Mouse (Mus musculus) small intestine, adult 2 months (tissue): ENCODE results near the gene H2-DMa.

ENCODE experiments used
- CTCF ChIP-seq: fragments of 200-500 bp; IDR thresholded peaks from 2 replicates; pipeline ENCODE4 v1.5.1; 2012; ENCODE audit warnings: low read depth, mild to moderate bottlenecking, control low read depth, inconsistent platforms, low read length, moderate library complexity, mixed read lengths; ENCODE audit not compliant: insufficient replicate concordance, insufficient read length; ENCODE audit errors: extremely low read depth
- POLR2A ChIP-seq: fragments of 200-500 bp; IDR thresholded peaks from 2 replicates; pipeline ENCODE4 v1.6.1; 2012; ENCODE audit warnings: low read depth, mild to moderate bottlenecking, control low read depth, inconsistent platforms, low read length, moderate library complexity

DNA sequence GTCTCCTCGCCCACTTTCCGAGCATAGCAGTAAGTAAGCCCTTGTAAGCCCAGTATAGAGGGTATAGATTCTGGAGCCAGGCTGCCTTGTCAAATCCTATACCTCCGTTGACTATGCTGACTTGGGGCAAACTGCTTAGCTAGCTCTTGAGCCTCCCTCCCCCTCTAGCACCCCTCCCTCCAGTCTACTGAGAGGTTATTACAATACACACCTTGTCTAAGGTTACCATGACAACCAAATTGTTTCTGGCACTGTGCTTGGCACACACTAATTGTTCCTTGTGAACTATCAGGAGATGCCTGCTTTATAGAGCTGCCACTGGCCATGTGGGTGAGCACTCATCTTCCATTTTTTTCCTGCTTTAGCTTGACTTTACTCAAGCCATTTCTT lies 9.5 kb upstream of the H2-DMa start:
- TF ChIP-seq CTCF, result no peak
- TF ChIP-seq POLR2A, result no peak
